Mouse (Mus musculus): ENCODE data around the gene Chgb. TPM values are rescaled to one million over a fixed set of nuclear protein-coding genes. Genes with fewer than 3 reads are reported as not detected.
A peak's percentile ranks its signal among the peaks of the same experiment; 100 is the strongest.

Chgb gene
- polyA plus RNA-seq, 1 experiment from 2014 or later = 1.8 TPM

- Histone ChIP-seq H3K9me3 (replicated peaks) (no peaks in the 10 kb centered on the region), H3K27me3 (no peaks in the 10 kb centered on the region), H3K9ac (no peak overlapping the region), H3K4me1 (no peaks in the 10 kb centered on the region), H3K27ac (replicated peaks) (no peak overlapping the region), H3K36me3 (no peaks in the 10 kb centered on the region), H3K4me3 (replicated peaks) (no peak overlapping the region), H3K4me2 (replicated peaks) (no peak overlapping the region)
- ATAC-seq (ENCODE audit: insufficient number of reproducible peaks, low FRiP score, low TSS enrichment, low read depth) = no peak
- WGBS = 61% methylated on average over 5 of the region's 5 CpGs
Measured at GRCm38 (mm10) chr2:132757911-132758310, 23.2 kb upstream of the Chgb start.

GRCm38 (mm10) chr2:132770822-132771221 lies 10.3 kb upstream of the Chgb start:
- no peak for ATAC-seq (ENCODE audit: insufficient number of reproducible peaks, low FRiP score, low TSS enrichment, low read depth)
- H3K4me3 ChIP-seq (replicated peaks) = no peak overlapping the region
- 67% methylated on average over 1 of the region's 1 CpGs for WGBS
- H3K36me3 ChIP-seq = no peaks in the 10 kb centered on the region
- H3K27ac ChIP-seq (replicated peaks) = no peak overlapping the region
- no peak overlapping the region for H3K9ac ChIP-seq
- no peaks in the 10 kb centered on the region for H3K27me3 ChIP-seq
- H3K4me2 ChIP-seq (replicated peaks) = no peak overlapping the region
- no peaks in the 10 kb centered on the region for H3K4me1 ChIP-seq
- no peaks in the 10 kb centered on the region for H3K9me3 ChIP-seq (replicated peaks)

GRCm38 (mm10) chr2:132781439-132782068 lies 476 bp downstream of the Chgb start:
- no peak overlapping the region for H3K27ac ChIP-seq (replicated peaks)

DNA sequence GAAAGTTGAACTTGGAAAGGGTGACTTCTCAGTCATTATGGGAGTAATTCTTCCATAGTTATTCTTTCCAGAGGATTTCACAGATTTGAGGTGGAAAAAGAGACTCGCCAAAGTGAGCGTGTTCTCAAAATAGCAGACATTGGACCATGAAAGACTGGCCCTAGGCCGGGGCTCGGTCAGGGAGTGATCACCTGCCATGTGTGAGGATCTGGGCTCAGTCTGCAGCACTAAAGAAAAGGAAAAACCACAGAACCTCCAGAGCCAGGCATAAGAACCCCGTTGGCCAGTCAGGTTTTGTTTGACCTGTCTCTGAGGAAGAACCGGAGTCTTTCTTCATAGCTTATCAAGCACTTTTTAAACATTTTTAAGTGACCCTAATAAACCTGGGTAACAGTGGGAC lies 3.0 kb downstream of the Chgb start:
- no peak for ATAC-seq (ENCODE audit: insufficient number of reproducible peaks, low FRiP score, low TSS enrichment, low read depth)
- Histone ChIP-seq H3K9me3 (replicated peaks) (no peaks in the 10 kb centered on the region), H3K4me2 (replicated peaks) (no peak overlapping the region), H3K4me3 (replicated peaks) (no peak overlapping the region), H3K36me3 (no peaks in the 10 kb centered on the region), H3K27ac (replicated peaks) (no peak overlapping the region), H3K27me3 (peaks cover 6% of the 10 kb centered on the region; the same call in 1 of the 2 replicates), H3K9ac (no peak overlapping the region), H3K4me1 (peaks cover 4% of the 10 kb centered on the region)
- 80% methylated on average over 6 of the region's 6 CpGs for WGBS

More at GRCm38 (mm10) chr2:132781439-132782068, 476 bp downstream of the Chgb start:
- Histone ChIP-seq H3K9me3 (replicated peaks) (no peaks in the 10 kb centered on the region), H3K9ac (no peak overlapping the region), H3K4me3 (replicated peaks) (peak overlapping the region; percentile 40), H3K36me3 (no peaks in the 10 kb centered on the region), H3K4me1 (peaks cover 4% of the 10 kb centered on the region), H3K4me2 (replicated peaks) (peak overlapping the region; percentile 82), H3K27me3 (peaks cover 6% of the 10 kb centered on the region; the same call in 1 of the 2 replicates)
- WGBS = 1% methylated on average over 41 of the region's 41 CpGs
- ATAC-seq (ENCODE audit: insufficient number of reproducible peaks, low FRiP score, low TSS enrichment, low read depth) = peak; percentile 92

DNA sequence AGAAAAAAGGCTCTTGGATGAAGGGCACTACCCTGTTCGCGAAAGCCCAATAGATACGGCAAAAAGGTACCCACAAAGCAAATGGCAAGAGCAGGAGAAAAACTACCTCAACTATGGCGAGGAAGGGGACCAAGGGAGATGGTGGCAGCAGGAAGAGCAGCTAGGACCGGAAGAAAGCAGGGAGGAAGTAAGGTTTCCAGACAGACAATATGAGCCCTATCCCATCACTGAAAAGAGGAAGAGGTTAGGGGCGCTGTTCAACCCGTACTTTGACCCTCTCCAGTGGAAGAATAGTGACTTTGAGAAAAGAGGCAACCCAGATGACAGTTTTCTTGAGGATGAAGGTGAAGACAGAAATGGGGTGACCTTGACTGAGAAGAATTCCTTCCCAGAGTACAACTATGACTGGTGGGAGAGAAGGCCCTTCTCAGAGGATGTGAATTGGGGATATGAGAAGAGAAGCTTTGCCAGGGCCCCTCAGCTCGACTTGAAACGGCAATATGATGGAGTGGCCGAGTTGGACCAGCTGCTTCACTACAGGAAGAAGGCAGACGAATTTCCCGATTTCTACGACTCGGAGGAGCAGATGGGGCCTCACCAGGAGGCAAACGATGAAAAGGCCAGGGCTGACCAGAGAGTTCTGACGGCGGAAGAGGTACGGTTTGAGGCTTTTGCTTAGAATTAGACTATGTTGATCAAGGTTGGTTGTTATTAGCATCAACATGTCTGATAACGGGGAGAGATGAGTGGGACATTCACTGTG lies 12.5 kb downstream of the Chgb start:
- no peak for ATAC-seq (ENCODE audit: insufficient number of reproducible peaks, low FRiP score, low TSS enrichment, low read depth)

GRCm38 (mm10) chr2:132794204-132794586 lies 13.1 kb downstream of the Chgb start:
- WGBS = 84% methylated on average over 7 of the region's 7 CpGs
- no peaks in the 10 kb centered on the region for H3K27me3 ChIP-seq
- ATAC-seq (ENCODE audit: insufficient number of reproducible peaks, low FRiP score, low TSS enrichment, low read depth) = no peak
- H3K9ac ChIP-seq = no peak overlapping the region
- H3K4me2 ChIP-seq (replicated peaks) = no peak overlapping the region
- H3K9me3 ChIP-seq (replicated peaks) = no peaks in the 10 kb centered on the region
- no peaks in the 10 kb centered on the region for H3K4me1 ChIP-seq
- H3K36me3 ChIP-seq = no peaks in the 10 kb centered on the region
- H3K27ac ChIP-seq (replicated peaks) = no peak overlapping the region
- H3K4me3 ChIP-seq (replicated peaks) = no peak overlapping the region

More for the DNA sequence above, 12.5 kb downstream of the Chgb start:
- Histone ChIP-seq H3K27ac (replicated peaks) (no peak overlapping the region), H3K9ac (no peak overlapping the region), H3K27me3 (no peaks in the 10 kb centered on the region), H3K9me3 (replicated peaks) (no peaks in the 10 kb centered on the region), H3K4me3 (replicated peaks) (no peak overlapping the region), H3K36me3 (no peaks in the 10 kb centered on the region), H3K4me2 (replicated peaks) (no peak overlapping the region), H3K4me1 (no peaks in the 10 kb centered on the region)
- WGBS = 83% methylated on average over 19 of the region's 19 CpGs

DNA sequence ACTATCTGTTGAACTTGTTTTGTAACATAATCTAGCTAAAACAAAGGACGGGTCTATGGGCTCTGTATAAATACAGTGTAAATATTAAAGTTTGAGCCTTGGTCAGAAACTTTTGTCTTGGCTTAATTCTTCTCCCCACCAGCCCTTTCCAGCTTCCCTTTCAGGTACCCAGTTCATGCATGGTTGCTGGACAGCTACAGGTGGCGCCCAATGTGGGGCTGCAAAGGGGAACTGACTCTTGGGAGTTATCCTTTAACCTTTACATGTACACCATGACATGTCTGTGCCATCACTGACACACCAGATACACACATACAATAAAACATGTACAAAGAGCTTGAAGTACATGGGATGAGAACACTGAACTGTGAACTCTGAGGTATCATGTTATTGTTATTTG lies 21.9 kb downstream of the Chgb start:
- Histone ChIP-seq H3K27ac (replicated peaks) (no peak overlapping the region), H3K36me3 (peaks cover 39% of the 10 kb centered on the region), H3K4me1 (no peaks in the 10 kb centered on the region), H3K9me3 (replicated peaks) (no peaks in the 10 kb centered on the region), H3K9ac (no peak overlapping the region), H3K27me3 (no peaks in the 10 kb centered on the region), H3K4me3 (replicated peaks) (no peak overlapping the region), H3K4me2 (replicated peaks) (no peak overlapping the region)
- ATAC-seq (ENCODE audit: insufficient number of reproducible peaks, low FRiP score, low TSS enrichment, low read depth) = no peak
- WGBS = 88% methylated on average over 2 of the region's 2 CpGs

- WGBS = under 1% methylated on average over 59 of the region's 59 CpGs
- ATAC-seq (ENCODE audit: insufficient number of reproducible peaks, low FRiP score, low TSS enrichment, low read depth) = peak; percentile 99
- H3K4me2 ChIP-seq (replicated peaks) = peak within 1 kb of the TSS; percentile 79
- H3K9ac ChIP-seq = peak within 1 kb of the TSS; percentile 61
- peaks cover 16% of the 10 kb centered on the region for H3K4me1 ChIP-seq
- peak within 1 kb of the TSS; percentile 66; the same call in 1 of the 2 replicates for H3K27ac ChIP-seq (replicated peaks)
- peaks cover 10% of the 10 kb centered on the region for H3K36me3 ChIP-seq
- H3K4me3 ChIP-seq (replicated peaks) = peak within 1 kb of the TSS; percentile 87
- no peaks in the 10 kb centered on the region for H3K27me3 ChIP-seq
- H3K9me3 ChIP-seq (replicated peaks) = no peaks in the 10 kb centered on the region
Measured at GRCm38 (mm10) chr2:132815608-132816314, 34.7 kb downstream of the Chgb start, which contains the start of the genes Trmt6 and Mcm8. Gene Trmt6, minus strand, starts transcription at chr2:132816055. Gene Mcm8, plus strand, starts transcription at chr2:132816141.

GRCm38 (mm10) chr2:132841071-132841470 lies 60.0 kb downstream of the Chgb start:
- 0 out of 2 replicates have a peak, but pooled peaks cover 3% of the 10 kb centered on the region for H3K36me3 ChIP-seq
- 90% methylated on average over 4 of the region's 4 CpGs for WGBS
- no peak overlapping the region for H3K4me3 ChIP-seq (replicated peaks)
- H3K27me3 ChIP-seq = no peaks in the 10 kb centered on the region
- no peak overlapping the region for H3K27ac ChIP-seq (replicated peaks)
- ATAC-seq (ENCODE audit: insufficient number of reproducible peaks, low FRiP score, low TSS enrichment, low read depth) = no peak
- H3K9ac ChIP-seq = no peak overlapping the region
- no peak overlapping the region for H3K4me2 ChIP-seq (replicated peaks)
- no peaks in the 10 kb centered on the region for H3K9me3 ChIP-seq (replicated peaks)
- H3K4me1 ChIP-seq = peaks cover under 1% of the 10 kb centered on the region; the same call in 1 of the 2 replicates

Data from embryonic facial prominence, embryonic 15.5 days (tissue).